24 mouse cellular contexts compared by ENCODE assay signal in the genomic region with DNA sequence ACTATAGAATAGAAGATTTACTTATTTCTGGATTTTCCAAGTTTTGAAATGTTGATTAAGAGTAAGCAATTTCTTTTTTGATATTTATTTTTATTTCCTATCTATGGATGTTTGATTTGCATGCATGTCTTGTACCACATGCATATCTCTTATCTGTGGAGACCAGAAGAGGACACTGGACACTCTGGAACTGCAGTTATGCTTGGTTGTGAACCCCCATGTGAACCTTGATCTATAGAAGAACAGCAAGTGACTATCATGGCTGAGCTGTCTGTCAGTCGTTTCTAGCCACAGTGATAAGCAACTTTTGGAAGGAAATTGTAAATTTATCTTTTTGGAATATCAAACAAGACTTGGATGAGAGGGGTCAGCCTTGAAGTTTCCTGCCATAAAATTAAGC. TPM values are rescaled to one million over a fixed set of nuclear protein-coding genes. Genes with fewer than 3 reads are reported as not detected.
A peak's percentile ranks its signal among the peaks of the same experiment; 100 is the strongest.
DNase-seq lines count a peak whose midpoint lies in the region; ATAC-seq and TF ChIP-seq lines count a peak whose summit lies in the region.
"Had no signal": no experiment of that assay in that cellular context is flagged by ENCODE, and none has a peak within 500 bp of the region (broad histone marks: within the 10 kb centered on the region; RNA-seq: fewer than 3 reads in every experiment).

No protein-coding gene starts in this region.

- H3K27ac ChIP-seq in liver, embryonic 11.5 days (ENCODE audit: low read depth, low read length) = no peak overlapping the region
- H3K27ac ChIP-seq in liver, embryonic 14.5 days = no peak overlapping the region
- H3K27ac ChIP-seq in liver, postnatal 0 days (ENCODE audit: low read depth) = no peak overlapping the region
- no peak overlapping the region for H3K27ac ChIP-seq in midbrain, embryonic 11.5 days (ENCODE audit: low read depth, low read length)
- H3K27ac ChIP-seq in heart, embryonic 12.5 days (ENCODE audit: poor library complexity, severe bottlenecking) = no peak overlapping the region
- H3K27ac ChIP-seq: embryonic facial prominence, embryonic 12.5 days; embryonic facial prominence, embryonic 15.5 days; heart, adult 2 months; heart, embryonic 10.5 days; hindbrain, embryonic 12.5 days had no signal

- H3K36me3 ChIP-seq in liver, embryonic 11.5 days (ENCODE audit: control insufficient read depth, insufficient read depth, low read length) = no peaks in the 10 kb centered on the region
- H3K36me3 ChIP-seq in liver, embryonic 14.5 days (replicated peaks; ENCODE audit: control insufficient read depth, insufficient read depth, low read depth) = no peaks in the 10 kb centered on the region
- H3K36me3 ChIP-seq in liver, postnatal 0 days (replicated peaks; ENCODE audit: insufficient read depth, low read length) = no peaks in the 10 kb centered on the region
- H3K36me3 ChIP-seq in midbrain, embryonic 11.5 days (ENCODE audit: control insufficient read depth, insufficient read depth, low read length) = no peaks in the 10 kb centered on the region
- no peaks in the 10 kb centered on the region for H3K36me3 ChIP-seq in heart, embryonic 12.5 days
- H3K36me3 ChIP-seq: embryonic facial prominence, embryonic 12.5 days; embryonic facial prominence, embryonic 15.5 days; heart, embryonic 10.5 days; hindbrain, embryonic 12.5 days had no signal

- ATAC-seq in liver, embryonic 11.5 days (replicated peaks; ENCODE audit: low FRiP score) = peak; percentile 77
- peak; percentile 82 for ATAC-seq in liver, embryonic 14.5 days (ENCODE audit: insufficient read depth)
- 0 out of 2 replicates have a peak, but pooled peaks have one; percentile 40 for ATAC-seq in liver, postnatal 0 days
- no peak for ATAC-seq in midbrain, embryonic 11.5 days (ENCODE audit: low FRiP score)
- no peak for ATAC-seq in heart, embryonic 12.5 days (ENCODE audit: insufficient number of reproducible peaks, low FRiP score)
- ATAC-seq: activated CD4-positive, CD25-positive, alpha-beta regulatory T cell, adult 4 months; forebrain, embryonic 14.5 days; hindbrain, embryonic 16.5 days had no signal

- no peak for TF ChIP-seq CTCF in liver, embryonic 14.5 days (IDR thresholded peaks at IDR 0.05; ENCODE audit: low read depth)
- TF ChIP-seq CTCF in liver, postnatal 0 days (IDR thresholded peaks at IDR 0.05; ENCODE audit: low read depth) = no peak

- H3K9me3 ChIP-seq in liver, embryonic 11.5 days (ENCODE audit: control insufficient read depth, low read length) = no peaks in the 10 kb centered on the region
- H3K9me3 ChIP-seq in liver, embryonic 14.5 days (ENCODE audit: control insufficient read depth, low read length) = no peaks in the 10 kb centered on the region
- H3K9me3 ChIP-seq in liver, postnatal 0 days (ENCODE audit: low read length) = no peaks in the 10 kb centered on the region
- H3K9me3 ChIP-seq in midbrain, embryonic 11.5 days (ENCODE audit: control insufficient read depth, low read length) = no peaks in the 10 kb centered on the region
- H3K9me3 ChIP-seq in heart, embryonic 12.5 days (replicated peaks) = no peaks in the 10 kb centered on the region
- H3K9me3 ChIP-seq: embryonic facial prominence, embryonic 12.5 days; embryonic facial prominence, embryonic 15.5 days; heart, embryonic 10.5 days; hindbrain, embryonic 12.5 days had no signal

- H3K4me3 ChIP-seq in liver, embryonic 11.5 days (ENCODE audit: low read depth, low read length) = no peak overlapping the region
- no peak overlapping the region for H3K4me3 ChIP-seq in liver, embryonic 14.5 days (ENCODE audit: insufficient read depth in 1 of 2, low read depth in 2 of 2, low read length in 2 of 2)
- no peak overlapping the region for H3K4me3 ChIP-seq in liver, postnatal 0 days (ENCODE audit: low read depth, low read length)
- no peak overlapping the region for H3K4me3 ChIP-seq in midbrain, embryonic 11.5 days (ENCODE audit: low read depth, low read length)
- H3K4me3 ChIP-seq in heart, embryonic 12.5 days = no peak overlapping the region
- H3K4me3 ChIP-seq: embryonic facial prominence, embryonic 12.5 days; embryonic facial prominence, embryonic 15.5 days; heart, adult 2 months; heart, embryonic 10.5 days; hindbrain, embryonic 12.5 days had no signal

- no peak overlapping the region for H3K4me2 ChIP-seq in liver, embryonic 11.5 days
- H3K4me2 ChIP-seq in liver, embryonic 14.5 days (ENCODE audit: low read depth) = no peak overlapping the region
- no peak overlapping the region for H3K4me2 ChIP-seq in liver, postnatal 0 days (ENCODE audit: low read depth, low read length)
- no peak overlapping the region for H3K4me2 ChIP-seq in midbrain, embryonic 11.5 days
- H3K4me2 ChIP-seq in heart, embryonic 12.5 days = no peak overlapping the region
- H3K4me2 ChIP-seq: embryonic facial prominence, embryonic 12.5 days; embryonic facial prominence, embryonic 15.5 days; hindbrain, embryonic 12.5 days had no signal

- WGBS in liver, embryonic 11.5 days = 29% methylated on average over 1 of the region's 1 CpGs
- WGBS in liver, embryonic 14.5 days (ENCODE audit: insufficient replicate concordance) = 5% methylated on average over 1 of the region's 1 CpGs
- 27% methylated on average over 1 of the region's 1 CpGs for whole genome bisulfite sequencing in liver, postnatal 0 days (ENCODE audit: insufficient replicate concordance)
- WGBS in midbrain, embryonic 11.5 days = 89% methylated on average over 1 of the region's 1 CpGs
- WGBS in heart, embryonic 12.5 days = 36% methylated on average over 1 of the region's 1 CpGs

- H3K9ac ChIP-seq in liver, embryonic 11.5 days (ENCODE audit: low read depth, low read length) = no peak overlapping the region
- no peak overlapping the region for H3K9ac ChIP-seq in liver, embryonic 14.5 days (replicated peaks)
- no peak overlapping the region for H3K9ac ChIP-seq in liver, postnatal 0 days (replicated peaks)
- H3K9ac ChIP-seq in midbrain, embryonic 11.5 days (ENCODE audit: low read length) = no peak overlapping the region
- H3K9ac ChIP-seq in heart, embryonic 12.5 days = no peak overlapping the region
- H3K9ac ChIP-seq: embryonic facial prominence, embryonic 12.5 days; embryonic facial prominence, embryonic 15.5 days; hindbrain, embryonic 12.5 days had no signal

- peaks cover 5% of the 10 kb centered on the region for H3K4me1 ChIP-seq in liver, embryonic 11.5 days (replicated peaks; ENCODE audit: control insufficient read depth, insufficient read depth, low read length)
- peaks cover 8 to 12% of the 10 kb centered on the region in 2 experiments for H3K4me1 ChIP-seq in liver, embryonic 14.5 days (replicated peaks; ENCODE audit: control insufficient read depth in 2 of 2, insufficient read depth in 2 of 2, low read length in 1 of 2)
- H3K4me1 ChIP-seq in liver, postnatal 0 days (ENCODE audit: insufficient read depth) = no peaks in the 10 kb centered on the region
- no peaks in the 10 kb centered on the region for H3K4me1 ChIP-seq in midbrain, embryonic 11.5 days (ENCODE audit: control insufficient read depth, insufficient read depth, low read length)
- H3K4me1 ChIP-seq in heart, embryonic 12.5 days (replicated peaks) = peaks cover 5% of the 10 kb centered on the region
- H3K4me1 ChIP-seq: embryonic facial prominence, embryonic 12.5 days; embryonic facial prominence, embryonic 15.5 days; heart, embryonic 10.5 days; hindbrain, embryonic 12.5 days had no signal

- 0 out of 2 replicates have a peak, but pooled peaks have one; percentile 39 for TF ChIP-seq EP300 in liver, embryonic 14.5 days (IDR thresholded peaks at IDR 0.05; ENCODE audit: low read depth)
- TF ChIP-seq EP300 in liver, postnatal 0 days (IDR thresholded peaks at IDR 0.05; ENCODE audit: low read depth) = peak; percentile 35; the same call in 1 of the 2 replicates

- no peak for DNase-seq in liver, embryonic 11.5 days (ENCODE audit: low spot score)
- DNase-seq in liver = no peak
- DNase-seq in liver, embryonic 14.5 days (ENCODE audit: low read depth in 3 of 3, low spot score in 3 of 3) = no peak
- DNase-seq in liver, postnatal 0 days = no peak
- DNase-seq in midbrain, embryonic 11.5 days (ENCODE audit: low spot score, missing footprints) = no peak
- DNase-seq in T-cell, adult 2 months (ENCODE audit: low spot score) = no peak
- DNase-seq in frontal cortex, postnatal 36 days (ENCODE audit: low spot score in 2 of 2) = no peak
- DNase-seq: adrenal gland, adult 8-10 months; adrenal gland, postnatal 25 days; B cell, adult 2 months; cerebellum, adult 11-12 months; cerebellum, adult 8-10 months; cerebellum, postnatal 14 days; gastrocnemius, postnatal 10 days; gastrocnemius, postnatal 36 days; heart, adult 2 months had no signal

- no peaks in the 10 kb centered on the region for H3K27me3 ChIP-seq in liver, embryonic 11.5 days (replicated peaks; ENCODE audit: control insufficient read depth, insufficient read depth, low read length)
- H3K27me3 ChIP-seq in liver, embryonic 14.5 days (ENCODE audit: control insufficient read depth, insufficient read depth, low read length) = no peaks in the 10 kb centered on the region
- H3K27me3 ChIP-seq in liver, postnatal 0 days (ENCODE audit: insufficient read depth, low read length) = no peaks in the 10 kb centered on the region
- H3K27me3 ChIP-seq in midbrain, embryonic 11.5 days (ENCODE audit: control insufficient read depth, insufficient read depth, low read length) = no peaks in the 10 kb centered on the region
- H3K27me3 ChIP-seq in heart, embryonic 12.5 days (replicated peaks) = no peaks in the 10 kb centered on the region
- H3K27me3 ChIP-seq: embryonic facial prominence, embryonic 12.5 days; embryonic facial prominence, embryonic 15.5 days; hindbrain, embryonic 12.5 days had no signal

RNA-seq across cellular contexts. Expression of gene Mef2c, which starts 48.2 kb away (rescaled TPM):
- 43.9 and 46.0 TPM in 2 replicates for polyA plus RNA-seq in liver, embryonic 11.5 days (2014; fragmentation: Nextera tagmentation; extraction: Ambion mirVana)
- polyA plus RNA-seq in liver, embryonic 14.5 days (2012; rRNA removed) = 2.3 and 3.2 TPM in 2 replicates
- 8.3 and 8.7 TPM in 2 replicates for polyA plus RNA-seq in liver, embryonic 14.5 days (2014; fragmentation: Nextera tagmentation; extraction: Ambion mirVana)
- 13.5 and 14.0 TPM in 2 replicates for polyA plus RNA-seq in liver, postnatal 0 days (2015; fragmentation: Nextera tagmentation; extraction: Ambion mirVana)
- 11.7 and 14.7 TPM in 2 replicates for polyA plus RNA-seq in midbrain, embryonic 11.5 days (2014; fragmentation: Nextera tagmentation; extraction: Ambion mirVana)
- 117 and 127 TPM in 2 replicates for polyA plus RNA-seq in heart, embryonic 12.5 days (2016; fragmentation: Nextera tagmentation; extraction: Ambion mirVana)

Comparison
In these comparisons a context has a peak if more than half of its experiments do, and no peak if none do; other contexts are left out.
1. ATAC-seq: peak in liver, embryonic 11.5 days (single experiment), liver, embryonic 14.5 days (single experiment) and liver, postnatal 0 days (single experiment); none in midbrain, embryonic 11.5 days (single experiment) and heart, embryonic 12.5 days (single experiment).